Mouse (Mus musculus) testis, adult 2 months (tissue): ENCODE measurements around the gene Xrcc3. TPM values are rescaled to one million over a fixed set of nuclear protein-coding genes. Genes with fewer than 3 reads are reported as not detected.

Experiments
- H3K27ac ChIP-seq: fragments of 200-500 bp; 2 replicates; pipeline ENCODE4 v1.5.1; 2012; ENCODE audit warnings: low read depth, low read length; ENCODE audit not compliant: control insufficient read depth, insufficient read depth
- H3K27me3 ChIP-seq: fragments of 200-500 bp; 2 replicates; pipeline ENCODE4 v1.6.1; 2012; ENCODE audit warnings: mild to moderate bottlenecking, low read length, moderate library complexity; ENCODE audit not compliant: control insufficient read depth, insufficient read depth
- H3K36me3 ChIP-seq: fragments of 200-500 bp; 2 replicates; pipeline ENCODE4 v1.6.1; 2012; ENCODE audit warnings: mild to moderate bottlenecking, low read length; ENCODE audit not compliant: control insufficient read depth, insufficient read depth
- H3K4me1 ChIP-seq: fragments of 200-500 bp; 2 replicates; pipeline ENCODE4 v1.6.1; 2012; ENCODE audit warnings: low read length; ENCODE audit not compliant: control insufficient read depth, insufficient read depth
- H3K4me3 ChIP-seq: fragments of 200-500 bp; 2 replicates; pipeline ENCODE4 v1.5.1; 2012; ENCODE audit warnings: low read depth, mild to moderate bottlenecking, low read length, moderate library complexity, mixed read lengths; ENCODE audit not compliant: control insufficient read depth
- CTCF ChIP-seq: fragments of 200-500 bp; IDR thresholded peaks from 2 replicates; pipeline ENCODE4 v1.5.1; 2012; ENCODE audit warnings: low read depth, mild to moderate bottlenecking, inconsistent platforms, low read length, moderate library complexity; ENCODE audit not compliant: control insufficient read depth, insufficient read depth, insufficient replicate concordance
- POLR2A ChIP-seq: fragments of 200-500 bp; IDR thresholded peaks from 2 replicates; pipeline ENCODE4 v1.6.1; 2012; ENCODE audit warnings: low read depth, mild to moderate bottlenecking, inconsistent platforms, low read length, moderate library complexity; ENCODE audit not compliant: control insufficient read depth
- polyA plus RNA-seq: library from polyadenylated mRNA; depleted of rRNA; stranded (reverse); fragments of >200 nt; gene quantifications from 2 replicates; pipeline ENCODE4 v1.2.3, GENCODE M21; 2012

Gene Xrcc3
- polyA plus RNA-seq, 1 experiment: 8.7 TPM

DNA sequence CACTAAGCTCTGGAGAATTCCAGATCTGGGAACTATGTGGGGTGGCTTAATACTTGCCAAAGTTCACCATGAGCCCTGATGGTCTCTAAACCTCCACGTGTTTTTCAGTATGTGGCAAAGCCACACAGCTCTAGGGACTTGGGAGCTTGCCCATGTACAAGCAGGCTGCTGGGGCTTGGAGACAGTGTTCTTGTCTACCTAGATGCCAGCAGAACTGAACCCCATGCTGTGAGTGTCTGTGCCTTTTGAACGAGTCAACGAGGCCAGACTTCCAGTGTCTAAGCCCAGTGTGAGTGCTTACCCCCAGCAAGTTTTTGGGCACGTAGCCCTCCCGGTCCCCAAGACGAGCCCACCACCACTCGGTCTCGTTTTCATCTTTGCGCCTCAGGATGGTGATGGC lies 16.3 kb upstream of the Xrcc3 start:
- TF ChIP-seq CTCF: no peak
- no peak for TF ChIP-seq POLR2A
- Histone ChIP-seq H3K4me1 (no peaks in the 10 kb centered on the region), H3K27ac (no peak overlapping the region), H3K36me3 (peaks cover 5% of the 10 kb centered on the region), H3K27me3 (no peaks in the 10 kb centered on the region), H3K4me3 (no peak overlapping the region)

DNA sequence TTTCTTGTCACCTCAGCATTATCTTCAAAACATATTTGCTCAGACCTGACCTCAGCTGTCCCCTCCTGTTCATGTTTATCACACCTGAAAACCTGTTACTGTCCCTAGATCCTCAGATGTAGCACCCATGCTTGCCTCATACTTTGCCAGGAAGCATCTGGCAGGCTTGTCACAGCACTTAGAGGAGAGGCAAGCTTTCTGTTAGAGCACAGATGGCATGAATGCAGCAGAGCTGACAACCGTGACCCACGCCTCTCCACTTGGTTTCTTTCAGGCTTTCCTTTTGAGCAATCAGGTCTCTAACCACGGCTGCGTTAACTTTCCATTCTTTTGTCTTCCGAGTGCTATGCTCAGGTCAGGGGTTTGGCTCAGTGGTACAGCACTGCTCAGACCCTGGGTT lies 15.8 kb upstream of the Xrcc3 start:
- H3K36me3 ChIP-seq: peaks cover 5% of the 10 kb centered on the region
- no peaks in the 10 kb centered on the region for H3K4me1 ChIP-seq
- TF ChIP-seq CTCF: no peak
- no peak for TF ChIP-seq POLR2A
- no peak overlapping the region for H3K27ac ChIP-seq
- no peak overlapping the region for H3K4me3 ChIP-seq
- no peaks in the 10 kb centered on the region for H3K27me3 ChIP-seq

GRCm38 (mm10) chr12:111827556-111827955 lies 13.9 kb upstream of the Xrcc3 start:
- Histone ChIP-seq H3K4me3 (no peak overlapping the region), H3K27ac (no peak overlapping the region), H3K27me3 (no peaks in the 10 kb centered on the region), H3K4me1 (no peaks in the 10 kb centered on the region), H3K36me3 (peaks cover 5% of the 10 kb centered on the region)
- TF ChIP-seq POLR2A (no peak), CTCF (no peak)

GRCm38 (mm10) chr12:111821931-111822330 lies 8.3 kb upstream of the Xrcc3 start:
- Histone ChIP-seq H3K36me3 (no peaks in the 10 kb centered on the region; the same call in 1 of the 2 replicates), H3K27ac (no peak overlapping the region)

GRCm38 (mm10) chr12:111820708-111821107 lies 7.0 kb upstream of the Xrcc3 start:
- TF ChIP-seq CTCF (no peak), POLR2A (no peak)
- Histone ChIP-seq H3K36me3 (no peaks in the 10 kb centered on the region; the same call in 1 of the 2 replicates), H3K27me3 (no peaks in the 10 kb centered on the region), H3K4me1 (peaks cover 4% of the 10 kb centered on the region), H3K4me3 (no peak overlapping the region), H3K27ac (no peak overlapping the region)

More at GRCm38 (mm10) chr12:111821931-111822330, 8.3 kb upstream of the Xrcc3 start:
- Histone ChIP-seq H3K4me3 (no peak overlapping the region), H3K27me3 (no peaks in the 10 kb centered on the region), H3K4me1 (peaks cover 4% of the 10 kb centered on the region)
- TF ChIP-seq POLR2A (no peak), CTCF (no peak)

DNA sequence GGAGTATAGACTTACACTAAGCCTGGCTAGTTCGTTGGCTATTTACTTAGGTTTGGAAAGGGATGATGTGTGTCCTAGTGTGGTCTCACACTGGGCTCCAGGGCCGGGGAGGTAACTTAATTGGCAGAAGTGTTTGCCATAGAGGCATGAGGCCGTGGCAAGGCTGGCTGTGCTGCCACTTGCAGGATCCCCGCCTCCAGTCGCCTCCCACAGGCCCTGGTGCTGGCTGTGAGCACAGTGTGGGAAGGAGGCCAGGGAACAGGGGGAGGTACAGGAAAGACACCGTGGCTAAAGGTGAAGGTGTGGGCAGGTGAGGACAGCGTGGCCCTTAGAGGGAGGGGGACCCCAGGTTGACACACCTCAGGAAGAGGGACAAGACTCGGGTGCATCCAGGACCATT lies 6.3 kb upstream of the Xrcc3 start:
- Histone ChIP-seq H3K4me3 (no peak overlapping the region), H3K36me3 (no peaks in the 10 kb centered on the region), H3K4me1 (peaks cover 11% of the 10 kb centered on the region), H3K27me3 (no peaks in the 10 kb centered on the region), H3K27ac (no peak overlapping the region)
- TF ChIP-seq CTCF (no peak), POLR2A (no peak)

DNA sequence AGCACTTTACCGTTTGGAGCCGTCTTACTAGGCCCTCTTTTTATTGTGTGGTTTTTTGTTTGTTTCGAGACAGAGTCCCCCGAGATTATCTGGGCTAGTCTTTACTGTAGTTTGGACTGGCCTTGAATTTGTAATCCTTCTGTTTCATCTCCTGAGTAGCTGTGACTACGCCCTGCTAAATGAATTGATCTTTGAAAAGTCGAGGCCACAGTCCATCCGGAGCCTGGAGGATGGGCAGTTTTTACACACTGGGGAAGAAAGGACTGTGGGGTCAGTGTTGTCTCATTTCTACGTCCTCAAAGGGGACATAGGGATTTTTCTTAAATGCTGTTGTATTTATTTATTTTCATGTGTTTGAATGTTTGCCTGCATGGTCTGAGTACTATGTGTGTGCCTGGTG lies 4.3 kb upstream of the Xrcc3 start:
- Histone ChIP-seq H3K27me3 (no peaks in the 10 kb centered on the region), H3K36me3 (no peaks in the 10 kb centered on the region), H3K4me1 (peaks cover 17% of the 10 kb centered on the region), H3K27ac (no peak overlapping the region), H3K4me3 (no peak overlapping the region)
- TF ChIP-seq POLR2A (no peak), CTCF (no peak)

DNA sequence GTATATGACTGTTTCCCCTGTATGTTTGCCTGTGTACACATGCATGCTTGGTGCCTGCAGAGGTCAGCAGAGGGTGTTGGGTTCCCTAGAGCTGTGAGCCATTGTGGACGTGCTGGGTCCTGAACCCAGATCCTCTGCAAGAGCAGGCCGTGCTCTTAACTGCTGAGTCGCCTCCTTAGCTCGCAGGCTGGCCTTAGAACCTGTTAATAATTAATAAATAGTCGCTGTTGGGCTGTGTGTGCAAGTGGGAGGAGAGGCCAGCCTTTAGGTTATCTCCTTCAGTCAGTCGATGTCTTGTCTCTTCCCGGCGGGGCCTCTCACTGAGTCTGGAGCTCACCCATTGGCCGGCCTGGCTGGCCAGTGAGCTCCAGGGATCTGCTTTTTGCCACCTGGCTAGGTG lies 3.3 kb upstream of the Xrcc3 start:
- Histone ChIP-seq H3K36me3 (no peaks in the 10 kb centered on the region), H3K4me1 (peaks cover 17% of the 10 kb centered on the region), H3K4me3 (no peak overlapping the region), H3K27me3 (no peaks in the 10 kb centered on the region), H3K27ac (no peak overlapping the region; the same call in 1 of the 2 replicates)
- TF ChIP-seq POLR2A (no peak), CTCF (no peak)
